Mouse (Mus musculus) lung, postnatal 0 days (tissue): ENCODE measurements around the gene Atp10a. TPM values are rescaled to one million over a fixed set of nuclear protein-coding genes. Genes with fewer than 3 reads are reported as not detected.

ENCODE experiments used
- ATAC-seq: fragments of 200-750 bp; cut with Nextera tagmentation; 2 replicates; pipeline ENCODE4 v1.8.0; 2017; ENCODE audit warnings: moderate library complexity
- DNase-seq: peaks from one replicate; pipeline ENCODE4 v3.0.0-alpha.2; 2016; ENCODE audit warnings: low spot score
- H3K27ac ChIP-seq: fragments of 300-500 bp; sonication (generic); 2 replicates; pipeline ENCODE4 v1.5.1; 2014; ENCODE audit warnings: antibody characterized with exemption, mild to moderate bottlenecking, low read length, mixed read lengths
- H3K27me3 ChIP-seq: fragments of 300-500 bp; sonication (generic); replicated peaks from 2 replicates; pipeline ENCODE4 v1.6.1; 2014; ENCODE audit warnings: low read length, mixed read lengths; ENCODE audit not compliant: insufficient read depth
- H3K36me3 ChIP-seq: fragments of 300-500 bp; sonication (generic); 2 replicates; pipeline ENCODE4 v1.6.1; 2014; ENCODE audit warnings: low read length, mixed read lengths; ENCODE audit not compliant: insufficient read depth
- H3K4me1 ChIP-seq: fragments of 300-500 bp; sonication (generic); 2 replicates; pipeline ENCODE4 v1.6.1; 2014; ENCODE audit warnings: antibody characterized with exemption, low read depth, low read length, mixed read lengths; ENCODE audit not compliant: insufficient read depth
- H3K4me2 ChIP-seq: fragments of 300-500 bp; sonication (generic); replicated peaks from 2 replicates; pipeline ENCODE4 v1.6.1; 2014; ENCODE audit warnings: low read depth, mild to moderate bottlenecking, low read length, moderate library complexity, mixed read lengths
- H3K4me3 ChIP-seq: fragments of 300-500 bp; sonication (generic); 2 replicates; pipeline ENCODE4 v1.5.1; 2014; ENCODE audit warnings: low read depth, low read length
- H3K9ac ChIP-seq: fragments of 300-500 bp; sonication (generic); replicated peaks from 2 replicates; pipeline ENCODE4 v1.6.1; 2014; ENCODE audit warnings: low read depth, mild to moderate bottlenecking
- H3K9me3 ChIP-seq: fragments of 300-500 bp; sonication (generic); 2 replicates; pipeline ENCODE4 v1.6.1; 2016; ENCODE audit warnings: low read length, mixed read lengths
- CTCF ChIP-seq: IDR thresholded peaks from 2 replicates; pipeline ENCODE4 v1.5.1; 2016; ENCODE audit warnings: antibody characterized with exemption, mild to moderate bottlenecking
- EP300 ChIP-seq: IDR thresholded peaks from 2 replicates; pipeline ENCODE4 v1.6.1; 2016; ENCODE audit warnings: antibody characterized with exemption, mild to moderate bottlenecking, control low read depth
- WGBS: fragments of 180-500 bp; shearing (Covaris S2); extraction: QIAGEN DNeasy Blood & Tissue Kit; methylation state at CpG from one replicate; pipeline ENCODE4 v1.1.7; 2014; 5-methylcytosine and 5-hydroxymethylcytosine counted together
- polyA plus RNA-seq: library from polyadenylated mRNA; unstranded; fragments of >200 nt; fragmentation: Nextera tagmentation; extraction: Ambion mirVana; gene quantifications from 2 replicates; pipeline ENCODE4 v1.2.1, GENCODE M21; 2015

Gene Atp10a
- polyA plus RNA-seq, 1 experiment from 2014 or later, result 2.0 TPM

GRCm38 (mm10) chr7:58841066-58841465, 185.1 kb downstream of the Atp10a start:
- no peak overlapping the region for H3K27ac ChIP-seq
- 60% methylated on average over 1 of the region's 1 CpGs for WGBS

GRCm38 (mm10) chr7:58842818-58843217, 186.9 kb downstream of the Atp10a start:
- Histone ChIP-seq H3K36me3 (no peaks in the 10 kb centered on the region), H3K27me3 (no peaks in the 10 kb centered on the region), H3K4me1 (peaks cover 12% of the 10 kb centered on the region), H3K27ac (no peak overlapping the region), H3K4me2 (no peak overlapping the region), H3K4me3 (no peak overlapping the region), H3K9me3 (no peaks in the 10 kb centered on the region), H3K9ac (no peak overlapping the region)
- TF ChIP-seq CTCF (no peak), EP300 (no peak)
- 24% methylated on average over 3 of the region's 3 CpGs for WGBS
- ATAC-seq, result no peak
- no peak for DNase-seq

More at GRCm38 (mm10) chr7:58841066-58841465, 185.1 kb downstream of the Atp10a start:
- no peak for DNase-seq
- no peak for ATAC-seq
- TF ChIP-seq EP300 (no peak), CTCF (no peak)
- Histone ChIP-seq H3K9me3 (no peaks in the 10 kb centered on the region), H3K9ac (no peak overlapping the region), H3K4me2 (no peak overlapping the region), H3K4me3 (no peak overlapping the region), H3K27me3 (no peaks in the 10 kb centered on the region), H3K4me1 (peaks cover 12% of the 10 kb centered on the region), H3K36me3 (no peaks in the 10 kb centered on the region)

GRCm38 (mm10) chr7:58843767-58844445, 187.9 kb downstream of the Atp10a start:
- Histone ChIP-seq H3K27ac (no peak overlapping the region), H3K4me3 (no peak overlapping the region), H3K4me2 (peak overlapping the region; percentile 23), H3K36me3 (no peaks in the 10 kb centered on the region), H3K4me1 (peaks cover 12% of the 10 kb centered on the region), H3K9me3 (no peaks in the 10 kb centered on the region), H3K27me3 (no peaks in the 10 kb centered on the region), H3K9ac (no peak overlapping the region)
- WGBS, result under 1% methylated on average over 9 of the region's 9 CpGs
- DNase-seq (peak; percentile 88), ATAC-seq (peak; percentile 94)
- TF ChIP-seq EP300 (0 out of 2 replicates have a peak, but pooled peaks have one; percentile 15), CTCF (no peak)

- Histone ChIP-seq H3K9me3 (no peaks in the 10 kb centered on the region), H3K4me2 (peak overlapping the region; percentile 23), H3K27me3 (no peaks in the 10 kb centered on the region), H3K36me3 (no peaks in the 10 kb centered on the region), H3K27ac (no peak overlapping the region), H3K9ac (no peak overlapping the region), H3K4me1 (peaks cover 12% of the 10 kb centered on the region), H3K4me3 (no peak overlapping the region)
- TF ChIP-seq EP300 (no peak), CTCF (no peak)
- WGBS, result 15% methylated on average over 4 of the region's 4 CpGs
- no peak for ATAC-seq
- no peak for DNase-seq
Measured at GRCm38 (mm10) chr7:58844449-58844848, 188.5 kb downstream of the Atp10a start.

DNA sequence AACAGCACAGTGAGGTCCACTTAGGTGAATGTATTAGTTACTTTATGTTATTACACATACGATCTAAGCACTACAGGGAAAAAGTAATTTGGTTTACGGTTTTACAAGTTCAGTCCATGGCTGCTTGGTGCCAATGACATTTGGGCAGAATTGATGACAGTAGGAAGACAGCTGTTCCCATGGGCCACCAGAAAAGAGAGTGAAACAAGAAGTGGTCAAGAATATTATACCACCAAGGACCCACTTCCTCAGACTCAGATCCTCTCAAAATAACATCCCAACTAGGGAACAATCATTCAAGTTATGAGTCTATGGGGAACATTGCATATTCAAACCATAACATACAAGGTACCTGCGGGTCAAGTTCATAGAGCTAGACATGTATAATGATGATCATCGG, 203.0 kb downstream of the Atp10a start:
- no peak for ATAC-seq
- no peak overlapping the region for H3K4me3 ChIP-seq

DNA sequence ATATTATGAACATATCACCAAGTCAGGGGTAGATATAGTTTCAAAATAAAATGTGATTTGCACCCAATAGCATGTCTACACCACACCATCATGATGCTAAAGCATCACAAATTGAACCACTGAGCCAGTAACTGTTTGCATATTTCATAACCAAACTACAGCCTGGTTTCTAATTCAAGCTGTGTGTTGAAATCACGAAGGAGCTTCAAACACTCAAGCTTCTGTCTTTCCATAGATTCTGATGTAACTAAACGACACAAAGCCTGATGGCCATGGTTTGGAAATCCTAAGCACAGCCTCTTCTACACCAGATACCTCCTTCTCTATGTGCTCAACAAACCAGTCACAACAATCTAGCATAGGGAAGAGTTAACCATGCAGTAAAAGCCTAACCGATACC, 207.2 kb downstream of the Atp10a start:
- Histone ChIP-seq H3K4me3 (no peak overlapping the region), H3K9me3 (no peaks in the 10 kb centered on the region), H3K27ac (no peak overlapping the region), H3K36me3 (no peaks in the 10 kb centered on the region), H3K4me1 (no peaks in the 10 kb centered on the region), H3K9ac (no peak overlapping the region), H3K27me3 (no peaks in the 10 kb centered on the region), H3K4me2 (no peak overlapping the region)
- WGBS, result 72% methylated on average over 3 of the region's 3 CpGs
- no peak for ATAC-seq
- TF ChIP-seq EP300 (no peak), CTCF (no peak)
- no peak for DNase-seq

More for the DNA sequence above, 203.0 kb downstream of the Atp10a start:
- Histone ChIP-seq H3K9ac (no peak overlapping the region), H3K27me3 (no peaks in the 10 kb centered on the region), H3K4me2 (no peak overlapping the region), H3K9me3 (no peaks in the 10 kb centered on the region), H3K36me3 (no peaks in the 10 kb centered on the region), H3K27ac (no peak overlapping the region), H3K4me1 (no peaks in the 10 kb centered on the region)
- TF ChIP-seq EP300 (no peak), CTCF (no peak)
- WGBS, result 83% methylated on average over 4 of the region's 4 CpGs
- no peak for DNase-seq
